Mouse (Mus musculus) limb, embryonic 14.5 days (tissue): ENCODE measurements at regions not wholly inside any gene's neighbourhood (a gene's known extent, or its start where the extent isn't known, plus 50 kb on each side); places are given as distances from the start of the nearest gene placed in this dataset.

Source experiments
- ATAC-seq: fragments of 200-750 bp; cut with Nextera tagmentation; 2 replicates; pipeline ENCODE4 v1.8.0; 2017; ENCODE audit warnings: low read depth, moderate number of reproducible peaks, moderate TSS enrichment; ENCODE audit not compliant: low FRiP score
- DNase-seq: peaks from one replicate; pipeline ENCODE4 v3.0.0-alpha.2; 2015; ENCODE audit warnings: low spot score
- H3K27ac ChIP-seq: fragments of 300-500 bp; sonication (generic); replicated peaks from 2 replicates; pipeline ENCODE4 v1.5.1; 2014; ENCODE audit warnings: low read depth, mild to moderate bottlenecking, low read length, moderate library complexity, mixed read lengths
- H3K27me3 ChIP-seq: fragments of 300-500 bp; sonication (generic); 2 replicates; pipeline ENCODE4 v1.6.1; 2014; ENCODE audit warnings: low read length, mixed read lengths; ENCODE audit not compliant: control insufficient read depth, insufficient read depth
- H3K36me3 ChIP-seq: fragments of 300-500 bp; sonication (generic); 2 replicates; pipeline ENCODE4 v1.6.1; 2014; ENCODE audit warnings: mild to moderate bottlenecking, low read length, moderate library complexity, mixed read lengths; ENCODE audit not compliant: control insufficient read depth, insufficient read depth
- H3K4me1 ChIP-seq: fragments of 300-500 bp; sonication (generic); 2 replicates; pipeline ENCODE4 v1.6.1; 2014; ENCODE audit warnings: antibody characterized with exemption, low read length, mixed read lengths; ENCODE audit not compliant: control insufficient read depth, insufficient read depth
- H3K4me2 ChIP-seq: fragments of 300-500 bp; sonication (generic); replicated peaks from 2 replicates; pipeline ENCODE4 v1.6.1; 2014; ENCODE audit warnings: low read depth, mild to moderate bottlenecking, low read length, moderate library complexity; ENCODE audit not compliant: severe bottlenecking
- H3K4me3 ChIP-seq: fragments of 300-500 bp; sonication (generic); replicated peaks from 2 replicates; pipeline ENCODE4 v1.5.1; 2014; ENCODE audit warnings: low read length
- H3K9ac ChIP-seq: fragments of 300-500 bp; sonication (generic); 2 replicates; pipeline ENCODE4 v1.6.1; 2014; ENCODE audit warnings: mild to moderate bottlenecking, low read depth, low read length, moderate library complexity; ENCODE audit not compliant: severe bottlenecking
- H3K9me3 ChIP-seq: fragments of 300-500 bp; sonication (generic); 2 replicates; pipeline ENCODE4 v1.6.1; 2016; ENCODE audit warnings: low read length; ENCODE audit not compliant: control insufficient read depth
- POLR2A ChIP-seq: fragments of 200-500 bp; IDR thresholded peaks from 2 replicates; pipeline ENCODE4 v1.8.0; 2012; ENCODE audit warnings: inconsistent platforms, mild to moderate bottlenecking, moderate library complexity, borderline replicate concordance; ENCODE audit not compliant: insufficient read depth, insufficient read length; ENCODE audit errors: extremely low read depth
- WGBS: fragments of 180-500 bp; shearing (Covaris S2); extraction: QIAGEN DNeasy Blood & Tissue Kit; methylation state at CpG from one replicate; pipeline ENCODE4 v1.1.7; 2014; 5-methylcytosine and 5-hydroxymethylcytosine counted together

- Histone ChIP-seq H3K27me3 (no peaks in the 10 kb centered on the region), H3K4me3 (no peak overlapping the region), H3K9ac (no peak overlapping the region), H3K36me3 (no peaks in the 10 kb centered on the region), H3K9me3 (no peaks in the 10 kb centered on the region), H3K27ac (no peak overlapping the region), H3K4me1 (no peaks in the 10 kb centered on the region), H3K4me2 (no peak overlapping the region)
- ATAC-seq: no peak
- no peak for DNase-seq
- TF ChIP-seq POLR2A: no peak
These were observed 170.1 kb upstream of the Zfp462 start for GRCm38 (mm10) chr4:54774717-54775116.

GRCm38 (mm10) chr4:54780511-54780910, 164.3 kb upstream of the Zfp462 start:
- no peak overlapping the region for H3K9ac ChIP-seq
- 65% methylated on average over 4 of the region's 4 CpGs for WGBS
- H3K36me3 ChIP-seq: no peaks in the 10 kb centered on the region
- no peak for ATAC-seq
- DNase-seq: no peak
- no peak overlapping the region for H3K4me3 ChIP-seq
- H3K27ac ChIP-seq: no peak overlapping the region
- H3K4me1 ChIP-seq: no peaks in the 10 kb centered on the region
- H3K4me2 ChIP-seq: no peak overlapping the region
- no peaks in the 10 kb centered on the region for H3K27me3 ChIP-seq
- no peak for TF ChIP-seq POLR2A
- no peaks in the 10 kb centered on the region for H3K9me3 ChIP-seq

GRCm38 (mm10) chr4:54791217-54791742, 153.6 kb upstream of the Zfp462 start:
- no peak for TF ChIP-seq POLR2A
- no peak overlapping the region for H3K4me2 ChIP-seq
- H3K36me3 ChIP-seq: no peaks in the 10 kb centered on the region
- H3K27me3 ChIP-seq: no peaks in the 10 kb centered on the region
- no peak for ATAC-seq
- H3K4me1 ChIP-seq: no peaks in the 10 kb centered on the region
- DNase-seq: no peak
- H3K27ac ChIP-seq: no peak overlapping the region
- H3K4me3 ChIP-seq: no peak overlapping the region
- 49% methylated on average over 5 of the region's 5 CpGs for WGBS
- no peak overlapping the region for H3K9ac ChIP-seq
- no peaks in the 10 kb centered on the region for H3K9me3 ChIP-seq

GRCm38 (mm10) chr4:54793857-54794256, 151.0 kb upstream of the Zfp462 start:
- ATAC-seq (no peak), DNase-seq (no peak)
- Histone ChIP-seq H3K4me1 (no peaks in the 10 kb centered on the region), H3K4me3 (no peak overlapping the region), H3K9ac (no peak overlapping the region), H3K27me3 (no peaks in the 10 kb centered on the region), H3K36me3 (no peaks in the 10 kb centered on the region), H3K9me3 (no peaks in the 10 kb centered on the region), H3K27ac (no peak overlapping the region), H3K4me2 (no peak overlapping the region)
- TF ChIP-seq POLR2A: no peak
- WGBS: 94% methylated on average over 2 of the region's 2 CpGs

GRCm38 (mm10) chr4:54795246-54795645, 149.6 kb upstream of the Zfp462 start:
- no peaks in the 10 kb centered on the region for H3K36me3 ChIP-seq
- no peak overlapping the region for H3K4me3 ChIP-seq
- no peak overlapping the region for H3K27ac ChIP-seq
- H3K4me1 ChIP-seq: no peaks in the 10 kb centered on the region
- no peaks in the 10 kb centered on the region for H3K9me3 ChIP-seq
- DNase-seq: no peak
- no peak for TF ChIP-seq POLR2A
- no peak overlapping the region for H3K9ac ChIP-seq
- 8% methylated on average over 3 of the region's 3 CpGs for WGBS
- H3K4me2 ChIP-seq: no peak overlapping the region
- no peak for ATAC-seq
- no peaks in the 10 kb centered on the region for H3K27me3 ChIP-seq

GRCm38 (mm10) chr4:54798523-54798922, 146.3 kb upstream of the Zfp462 start:
- WGBS: 81% methylated on average over 5 of the region's 5 CpGs

More at GRCm38 (mm10) chr4:54798523-54798922, 146.3 kb upstream of the Zfp462 start:
- DNase-seq (no peak), ATAC-seq (no peak)
- Histone ChIP-seq H3K9ac (no peak overlapping the region), H3K4me3 (no peak overlapping the region), H3K27me3 (no peaks in the 10 kb centered on the region), H3K4me1 (no peaks in the 10 kb centered on the region), H3K27ac (no peak overlapping the region), H3K9me3 (no peaks in the 10 kb centered on the region), H3K4me2 (no peak overlapping the region), H3K36me3 (no peaks in the 10 kb centered on the region)
- TF ChIP-seq POLR2A: no peak
